Mouse (Mus musculus) kidney, adult 2 months (tissue): ENCODE results near the gene Trim17. TPM values are rescaled to one million over a fixed set of nuclear protein-coding genes. Genes with fewer than 3 reads are reported as not detected.

Source experiments
- DNase-seq: peaks from one replicate; pipeline ENCODE4 v3.0.0; 2021
- H3K27ac ChIP-seq: fragments of 200-500 bp; 2 replicates; pipeline ENCODE4 v1.5.1; 2012; ENCODE audit warnings: low read depth, low read length, control low read depth, inconsistent platforms; ENCODE audit not compliant: insufficient read depth
- H3K27me3 ChIP-seq: fragments of 200-500 bp; replicated peaks from 2 replicates; pipeline ENCODE4 v1.6.1; 2012; ENCODE audit warnings: mild to moderate bottlenecking, moderate library complexity, low read length, inconsistent platforms; ENCODE audit not compliant: control insufficient read depth, insufficient read depth
- H3K36me3 ChIP-seq: fragments of 200-500 bp; 2 replicates; pipeline ENCODE4 v1.6.1; 2012; ENCODE audit warnings: mild to moderate bottlenecking, moderate library complexity, low read length, inconsistent platforms; ENCODE audit not compliant: control insufficient read depth, insufficient read depth
- H3K4me1 ChIP-seq: fragments of 200-500 bp; 2 replicates; pipeline ENCODE4 v1.6.1; 2011; ENCODE audit warnings: low read length; ENCODE audit not compliant: control insufficient read depth, insufficient read depth
- H3K4me3 ChIP-seq: fragments of 200-500 bp; 2 replicates; pipeline ENCODE4 v1.5.1; 2011; ENCODE audit warnings: mild to moderate bottlenecking, low read depth, low read length, control low read depth; ENCODE audit not compliant: insufficient read depth
- CTCF ChIP-seq: fragments of 200-500 bp; conservative IDR thresholded peaks from 2 replicates; pipeline ENCODE4 v1.5.1; 2011; ENCODE audit warnings: low read depth, mild to moderate bottlenecking, control low read depth, low read length, moderate library complexity, mixed read lengths; ENCODE audit not compliant: insufficient read depth, insufficient read length
- POLR2A ChIP-seq: fragments of 200-500 bp; IDR thresholded peaks from one replicate; pipeline ENCODE4 v1.6.1; 2011; ENCODE audit warnings: low read depth, low read length, control low read depth
- WGBS: fragments of 180-500 bp; shearing (Covaris S2); methylation state at CpG from one replicate; pipeline ENCODE4 v1.1.7; 2018; 5-methylcytosine and 5-hydroxymethylcytosine counted together
- polyA plus RNA-seq: library from polyadenylated mRNA; depleted of rRNA; stranded (reverse); fragments of >200 nt; gene quantifications from 2 replicates; pipeline ENCODE4 v1.2.3, GENCODE M21; 2012

The Trim17 gene
- polyA plus RNA-seq, 1 experiment, result 0.34 TPM

GRCm38 (mm10) chr11:58930254-58930653 lies 24.2 kb upstream of the Trim17 start:
- Histone ChIP-seq H3K27ac (no peak overlapping the region), H3K36me3 (no peaks in the 10 kb centered on the region), H3K4me1 (peaks cover 18% of the 10 kb centered on the region; the same call in 1 of the 2 replicates), H3K27me3 (no peaks in the 10 kb centered on the region), H3K4me3 (no peak overlapping the region)
- TF ChIP-seq CTCF, result 0 out of 2 replicates have a peak, but pooled peaks have one; percentile 12
- no peak for TF ChIP-seq POLR2A
- no peak for DNase-seq
- WGBS, result 85% methylated on average over 3 of the region's 3 CpGs

DNA sequence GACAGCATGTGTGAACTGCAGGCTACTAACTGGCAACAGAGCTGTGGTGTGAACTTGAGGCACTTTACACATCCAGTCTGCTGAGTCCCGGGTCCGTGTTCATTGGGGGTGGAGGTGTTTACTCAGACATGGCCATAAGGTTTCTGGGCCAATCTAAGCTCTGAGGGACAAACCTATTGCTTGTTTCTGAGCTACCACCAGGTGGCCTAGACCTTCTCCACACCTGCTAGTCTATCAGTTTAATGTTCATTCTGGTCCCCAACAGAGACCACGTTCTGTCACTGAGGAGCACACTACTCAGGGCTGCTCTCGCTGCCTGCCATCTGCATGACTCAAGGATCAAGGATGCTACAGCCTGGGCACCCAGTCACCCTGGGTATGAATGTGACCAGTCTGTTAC lies 22.9 kb upstream of the Trim17 start:
- H3K4me1 ChIP-seq, result peaks cover 19% of the 10 kb centered on the region; the same call in 1 of the 2 replicates
- TF ChIP-seq POLR2A, result no peak
- TF ChIP-seq CTCF, result 0 out of 2 replicates have a peak, but pooled peaks have one; percentile 21
- H3K27me3 ChIP-seq, result no peaks in the 10 kb centered on the region
- no peak overlapping the region for H3K4me3 ChIP-seq
- peaks cover under 1% of the 10 kb centered on the region; the same call in 1 of the 2 replicates for H3K36me3 ChIP-seq
- WGBS, result 42% methylated on average over 4 of the region's 4 CpGs
- DNase-seq, result no peak
- H3K27ac ChIP-seq, result no peak overlapping the region

DNA sequence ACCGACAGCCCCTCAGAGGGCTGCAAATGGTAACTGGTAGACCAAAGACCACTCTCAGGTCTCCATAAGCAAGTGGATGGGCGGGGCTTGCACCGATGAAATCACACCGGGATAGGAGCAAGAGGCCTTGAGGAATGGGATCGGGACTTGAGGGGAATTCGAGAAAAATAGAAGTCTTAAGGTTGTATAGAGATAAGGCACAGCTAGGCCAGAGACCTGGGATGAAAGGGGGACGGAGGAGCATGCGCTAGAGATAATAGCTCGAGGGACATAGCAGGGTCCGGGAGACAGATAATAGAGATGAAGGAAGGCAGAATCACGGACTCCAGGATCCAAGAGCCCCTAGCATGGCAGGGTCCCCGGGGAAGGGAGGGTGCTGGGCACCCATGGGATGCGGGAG lies 16.6 kb upstream of the Trim17 start:
- Histone ChIP-seq H3K4me1 (peaks cover 10% of the 10 kb centered on the region; the same call in 1 of the 2 replicates), H3K27ac (no peak overlapping the region), H3K4me3 (peak overlapping the region; percentile 90), H3K27me3 (no peaks in the 10 kb centered on the region), H3K36me3 (peaks cover 2% of the 10 kb centered on the region; the same call in 1 of the 2 replicates)
- no peak for DNase-seq
- 2% methylated on average over 13 of the region's 13 CpGs for WGBS
- TF ChIP-seq POLR2A (no peak), CTCF (no peak)

DNA sequence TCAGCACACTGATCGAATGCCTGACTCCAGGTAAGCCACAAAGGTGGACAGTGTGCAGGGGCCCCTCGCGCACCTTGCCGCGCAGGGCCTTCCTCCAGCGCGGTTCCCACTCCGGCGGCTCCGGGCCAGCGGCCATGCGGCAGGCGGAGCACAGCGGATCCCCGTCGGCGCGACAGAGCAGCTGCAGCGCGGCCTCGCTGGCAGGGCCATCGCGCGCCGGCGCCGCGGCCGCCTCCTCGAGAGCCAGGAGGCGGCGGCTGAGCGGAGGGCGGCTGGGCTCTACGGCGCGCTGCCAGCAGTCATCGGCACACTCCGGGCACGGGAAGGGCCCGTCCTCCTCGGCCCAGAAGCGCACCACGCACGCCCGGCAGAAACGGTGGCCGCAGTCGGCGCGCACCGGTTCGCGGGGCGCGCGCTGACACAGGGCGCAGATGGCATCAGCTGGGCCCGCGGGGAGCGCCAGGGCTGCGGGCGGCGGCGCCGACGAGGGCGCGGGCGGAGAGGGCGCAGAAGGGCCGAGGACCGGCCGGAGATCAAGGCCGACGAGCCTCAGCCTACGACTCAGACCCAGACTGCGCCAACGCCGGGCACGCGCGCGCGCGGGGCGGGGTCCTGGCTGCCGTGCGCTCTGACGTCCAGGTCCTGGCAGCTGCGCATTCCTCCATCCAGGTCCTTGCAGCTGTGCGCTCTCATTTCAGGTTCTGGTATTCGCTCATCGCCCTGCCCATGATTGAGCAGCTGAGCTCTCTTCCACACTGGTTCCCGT lies 16.0 kb upstream of the Trim17 start, which contains the start of gene Rnf187:
Gene Rnf187 (minus strand): TSS at position 595 of the 766 bp plus-strand sequence.
- DNase-seq, result peak; percentile 96
- Histone ChIP-seq H3K27ac (peak within 1 kb of the TSS; percentile 60), H3K36me3 (peaks cover 2% of the 10 kb centered on the region; the same call in 1 of the 2 replicates), H3K4me1 (peaks cover 10% of the 10 kb centered on the region; the same call in 1 of the 2 replicates), H3K4me3 (peak within 1 kb of the TSS; percentile 90), H3K27me3 (no peaks in the 10 kb centered on the region)
- TF ChIP-seq POLR2A (peak; percentile 79), CTCF (0 out of 2 replicates have a peak, but pooled peaks have one; percentile 1)
- under 1% methylated on average over 95 of the region's 95 CpGs for WGBS

DNA sequence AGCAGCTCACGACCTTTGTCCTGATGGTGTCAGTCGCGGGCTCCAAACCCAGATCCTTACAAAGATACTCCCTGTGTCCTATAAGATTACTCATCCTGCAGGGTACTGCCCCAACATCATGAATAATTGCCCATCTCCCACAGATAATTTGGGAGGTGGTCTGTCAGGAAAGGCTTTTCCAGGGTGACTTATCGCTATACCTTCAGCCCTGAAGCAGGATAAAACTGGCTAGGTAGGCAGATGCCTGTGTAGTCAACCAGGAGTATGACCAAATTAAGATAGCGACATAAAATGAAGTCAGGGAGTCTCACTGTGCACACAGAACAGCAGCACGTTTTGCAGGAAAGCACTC lies 15.4 kb upstream of the Trim17 start:
- WGBS, result 13% methylated on average over 6 of the region's 6 CpGs
- TF ChIP-seq POLR2A (no peak), CTCF (no peak)
- H3K27me3 ChIP-seq, result no peaks in the 10 kb centered on the region
- peak overlapping the region; percentile 4; the same call in 1 of the 2 replicates for H3K4me3 ChIP-seq
- peaks cover 10% of the 10 kb centered on the region; the same call in 1 of the 2 replicates for H3K4me1 ChIP-seq
- H3K36me3 ChIP-seq, result peaks cover 2% of the 10 kb centered on the region; the same call in 1 of the 2 replicates
- no peak for DNase-seq
- peak overlapping the region; percentile 12; the same call in 1 of the 2 replicates for H3K27ac ChIP-seq

GRCm38 (mm10) chr11:58944136-58944535 lies 10.3 kb upstream of the Trim17 start:
- TF ChIP-seq CTCF, result no peak
- no peak for TF ChIP-seq POLR2A
- no peaks in the 10 kb centered on the region for H3K27me3 ChIP-seq
- peaks cover 5% of the 10 kb centered on the region; the same call in 1 of the 2 replicates for H3K4me1 ChIP-seq
- WGBS, result 62% methylated on average over 5 of the region's 5 CpGs
- no peak overlapping the region for H3K27ac ChIP-seq
- H3K4me3 ChIP-seq, result no peak overlapping the region
- no peaks in the 10 kb centered on the region for H3K36me3 ChIP-seq
- no peak for DNase-seq

- no peak overlapping the region for H3K27ac ChIP-seq
- no peaks in the 10 kb centered on the region; the same call in 1 of the 2 replicates for H3K27me3 ChIP-seq
- TF ChIP-seq CTCF (no peak), POLR2A (no peak)
- whole genome bisulfite sequencing, result 89% methylated on average over 3 of the region's 3 CpGs
- H3K4me1 ChIP-seq, result peaks cover 5% of the 10 kb centered on the region; the same call in 1 of the 2 replicates
- H3K4me3 ChIP-seq, result no peak overlapping the region
- no peaks in the 10 kb centered on the region for H3K36me3 ChIP-seq
- DNase-seq, result no peak
Observed at GRCm38 (mm10) chr11:58947306-58947705, 7.2 kb upstream of the Trim17 start.
